Mouse (Mus musculus): ENCODE measurements around the gene Rps29.

DNA sequence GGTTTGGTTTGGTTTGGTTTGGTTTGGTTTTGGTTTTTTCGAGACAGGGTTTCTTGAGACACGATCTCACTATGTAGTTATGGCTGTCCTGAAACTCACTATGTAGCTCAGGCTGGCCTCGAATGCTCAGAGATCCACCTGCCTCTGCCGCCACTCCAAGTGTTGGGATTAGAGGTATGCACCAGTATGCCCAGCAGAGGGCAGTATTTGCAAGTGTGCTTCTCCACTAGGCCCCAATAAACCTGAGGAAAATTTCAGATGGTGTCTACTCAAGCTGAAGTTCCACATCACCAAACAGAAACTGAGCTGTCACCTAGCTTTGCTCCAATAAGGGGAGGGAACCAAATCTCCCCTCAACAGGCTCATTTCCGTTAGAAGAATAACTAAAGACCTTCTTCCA is 31.8 kb downstream of the Rps29 start:
- TF ChIP-seq CTCF (IDR thresholded peaks at IDR 0.05; ENCODE audit: low read depth, low read length): peak; percentile 72
- TF ChIP-seq POLR2A (IDR thresholded peaks at IDR 0.05; ENCODE audit: extremely low read depth, insufficient read depth, low read length): no peak

Data from liver, adult 2 months (tissue).